Mouse (Mus musculus): ENCODE measurements around the gene Scn7a. TPM values are rescaled to one million over a fixed set of nuclear protein-coding genes. Genes with fewer than 3 reads are reported as not detected.

The Scn7a gene
- total and polyA plus RNA-seq, 3 experiments: not detected

- Histone ChIP-seq H3K27me3 (replicated peaks) (no peaks in the 10 kb centered on the region), H3K9ac (ENCODE audit: insufficient read depth, low read depth) (no peak overlapping the region), H3K79me2 (replicated peaks; ENCODE audit: control insufficient read depth, extremely low read depth, insufficient read depth, poor library complexity, severe bottlenecking) (no peaks in the 10 kb centered on the region), H3K4me1 (ENCODE audit: control insufficient read depth in 1 of 2, insufficient read depth in 2 of 2) (no peaks in the 10 kb centered on the region), H3K36me3 (replicated peaks in 1 of 2; ENCODE audit: control insufficient read depth in 1 of 2, insufficient read depth in 1 of 2, low read length in 1 of 2) (no peaks in the 10 kb centered on the region), H3K4me3 (replicated peaks in 1 of 3; ENCODE audit: low read depth in 2 of 3, low read length in 2 of 3, poor library complexity in 1 of 3) (no peak overlapping the region), H3K4me2 (ENCODE audit: insufficient read depth, low read depth, poor library complexity, severe bottlenecking) (no peak overlapping the region), H3K9me3 (replicated peaks; ENCODE audit: low read length) (peaks cover 21% of the 10 kb centered on the region), H3K27ac (ENCODE audit: insufficient read depth, low read depth) (no peak overlapping the region)
- dilution Hi-C loops (cut with MboI; ENCODE audit: extremely low pct_ligation_motif_present, extremely low pct_unique_long_range_greater_than_20kb, low sequenced_read_pairs) (no loop called here), in situ Hi-C loops (cut with MboI; ENCODE audit: low pct_ligation_motif_present, low pct_unique_long_range_greater_than_20kb, low sequenced_read_pairs) (no loop called here)
- TF ChIP-seq POLR2A (IDR thresholded peaks at IDR 0.05; ENCODE audit: low read depth, low read length) (no peak), GABPA (IDR thresholded peaks at IDR 0.05; ENCODE audit: insufficient replicate concordance, low read depth, low read length) (no peak), MYC (IDR thresholded peaks at IDR 0.05; ENCODE audit: low read depth, low read length) (no peak), ZKSCAN1 (IDR thresholded peaks at IDR 0.05; ENCODE audit: borderline replicate concordance, low read depth, low read length) (no peak), IRF4 (IDR thresholded peaks at IDR 0.05; ENCODE audit: low read depth, low read length) (no peak), SMC3 (IDR thresholded peaks at IDR 0.05; ENCODE audit: low read depth, low read length) (no peak), MAX (IDR thresholded peaks at IDR 0.05; ENCODE audit: low read length) (no peak), E2F4 (IDR thresholded peaks at IDR 0.05; ENCODE audit: insufficient replicate concordance, low read depth, low read length) (no peak), ELF1 (IDR thresholded peaks at IDR 0.05; ENCODE audit: low read depth, low read length) (no peak), ETS1 (conservative IDR thresholded peaks at IDR 0.05; ENCODE audit: low read depth, low read length) (no peak), ZC3H11A (IDR thresholded peaks at IDR 0.05; ENCODE audit: low read depth, low read length) (no peak)
- DNase-seq (ENCODE audit: extremely low read depth): no peak
Measured at GRCm38 (mm10) chr2:66797493-66797892, 12.8 kb upstream of the Scn7a start.

- Histone ChIP-seq H3K27me3 (replicated peaks) (no peaks in the 10 kb centered on the region), H3K79me2 (replicated peaks; ENCODE audit: control insufficient read depth, extremely low read depth, insufficient read depth, poor library complexity, severe bottlenecking) (no peaks in the 10 kb centered on the region), H3K36me3 (replicated peaks in 1 of 2; ENCODE audit: control insufficient read depth in 1 of 2, insufficient read depth in 1 of 2, low read length in 1 of 2) (no peaks in the 10 kb centered on the region), H3K9me3 (replicated peaks; ENCODE audit: low read length) (peaks cover 23% of the 10 kb centered on the region), H3K4me2 (ENCODE audit: insufficient read depth, low read depth, poor library complexity, severe bottlenecking) (no peak overlapping the region), H3K9ac (ENCODE audit: insufficient read depth, low read depth) (no peak overlapping the region), H3K27ac (ENCODE audit: insufficient read depth, low read depth) (no peak overlapping the region), H3K4me1 (ENCODE audit: control insufficient read depth in 1 of 2, insufficient read depth in 2 of 2) (no peaks in the 10 kb centered on the region), H3K4me3 (replicated peaks in 1 of 3; ENCODE audit: low read depth in 2 of 3, low read length in 2 of 3, poor library complexity in 1 of 3) (no peak overlapping the region)
- TF ChIP-seq POLR2AphosphoS2 (IDR thresholded peaks at IDR 0.05; ENCODE audit: low read depth, low read length) (no peak), ELF1 (IDR thresholded peaks at IDR 0.05; ENCODE audit: low read depth, low read length) (no peak), PAX5 (IDR thresholded peaks at IDR 0.05; ENCODE audit: low read length) (no peak), NRF1 (IDR thresholded peaks at IDR 0.05; ENCODE audit: low read depth, low read length) (no peak), ZNF384 (IDR thresholded peaks at IDR 0.05; ENCODE audit: low read depth, low read length) (no peak), MXI1 (IDR thresholded peaks at IDR 0.05; ENCODE audit: low read depth, low read length) (no peak), POLR2A (IDR thresholded peaks at IDR 0.05; ENCODE audit: low read depth, low read length) (no peak), ETS1 (conservative IDR thresholded peaks at IDR 0.05; ENCODE audit: low read depth, low read length) (no peak)
- dilution Hi-C loops (cut with MboI; ENCODE audit: extremely low pct_ligation_motif_present, extremely low pct_unique_long_range_greater_than_20kb, low sequenced_read_pairs) (no loop called here), in situ Hi-C loops (cut with MboI; ENCODE audit: low pct_ligation_motif_present, low pct_unique_long_range_greater_than_20kb, low sequenced_read_pairs) (no loop called here)
- no peak for DNase-seq (ENCODE audit: extremely low read depth)
Measured at GRCm38 (mm10) chr2:66791629-66792028, 6.9 kb upstream of the Scn7a start.

Measured in CH12.LX (cell line).